20 mouse cellular contexts compared by ENCODE assay signal in the genomic region with DNA sequence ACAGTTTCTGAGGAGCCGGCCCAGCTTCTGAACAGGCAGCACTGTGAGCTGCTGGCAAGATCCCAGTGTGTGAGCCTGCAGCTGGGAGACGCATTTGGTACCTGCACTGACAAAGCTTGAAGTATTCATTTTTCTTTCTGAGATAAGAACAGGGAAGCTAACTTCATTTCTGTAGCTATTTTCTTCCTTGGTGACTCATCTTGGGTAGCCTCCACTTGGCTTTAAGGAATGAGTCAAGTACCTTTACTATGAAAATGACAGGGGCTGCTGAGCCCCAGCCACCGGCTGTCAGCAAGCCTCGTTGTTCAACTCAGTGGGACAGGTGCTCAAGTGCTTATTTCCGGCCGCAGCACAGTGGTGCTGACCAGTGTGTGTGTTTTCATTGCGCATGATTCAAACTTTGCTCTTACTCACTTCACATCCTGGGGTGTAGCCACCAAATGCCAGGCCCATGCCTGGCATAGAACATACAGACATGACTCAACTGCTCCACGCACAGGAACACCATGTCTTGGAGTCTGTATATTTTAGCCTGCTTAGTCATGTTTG. TPM values are rescaled to one million over a fixed set of nuclear protein-coding genes. Genes with fewer than 3 reads are reported as not detected.
DNase-seq lines count a peak whose midpoint lies in the region; ATAC-seq and TF ChIP-seq lines count a peak whose summit lies in the region.
"Had no signal": no experiment of that assay in that cellular context is flagged by ENCODE, and none has a peak within 500 bp of the region (broad histone marks: within the 10 kb centered on the region; RNA-seq: fewer than 3 reads in every experiment).

No protein-coding gene starts in this region.

- no peak for ATAC-seq in midbrain, embryonic 13.5 days
- no peak for ATAC-seq in activated CD4-positive, CD25-positive, alpha-beta regulatory T cell, adult 4 months
- ATAC-seq: intestine, embryonic 15.5 days had no signal

- no peak overlapping the region for H3K9ac ChIP-seq in midbrain, embryonic 13.5 days (replicated peaks)
- H3K9ac ChIP-seq: embryonic facial prominence, embryonic 13.5 days; forebrain, embryonic 12.5 days; intestine, embryonic 15.5 days; limb, embryonic 12.5 days; neural tube, embryonic 15.5 days had no signal

- no peak overlapping the region for H3K4me2 ChIP-seq in midbrain, embryonic 13.5 days (replicated peaks)
- H3K4me2 ChIP-seq: embryonic facial prominence, embryonic 13.5 days; forebrain, embryonic 12.5 days; intestine, embryonic 15.5 days; limb, embryonic 12.5 days; neural tube, embryonic 15.5 days had no signal

- peaks cover 12% of the 10 kb centered on the region for H3K4me1 ChIP-seq in olfactory bulb, adult 2 months (ENCODE audit: control insufficient read depth, insufficient read depth, low read length)
- H3K4me1 ChIP-seq in midbrain, embryonic 13.5 days (replicated peaks): no peaks in the 10 kb centered on the region
- H3K4me1 ChIP-seq: embryonic facial prominence, embryonic 13.5 days; forebrain, embryonic 12.5 days; hindbrain, embryonic 10.5 days; intestine, embryonic 15.5 days; limb, embryonic 12.5 days; neural tube, embryonic 15.5 days had no signal

- no peak for TF ChIP-seq POLR2A in olfactory bulb, adult 2 months (IDR thresholded peaks at IDR 0.05; ENCODE audit: insufficient read depth, low read depth, low read length)

- H3K36me3 ChIP-seq in midbrain, embryonic 13.5 days: peaks cover 8% of the 10 kb centered on the region; the same call in 1 of the 2 replicates
- H3K36me3 ChIP-seq: intestine, embryonic 15.5 days had no signal

- 32% methylated on average over 8 of the region's 8 CpGs for WGBS in olfactory bulb, adult 2 months
- WGBS in midbrain, embryonic 13.5 days: 93% methylated on average over 8 of the region's 8 CpGs

- H3K4me3 ChIP-seq in olfactory bulb, adult 2 months (ENCODE audit: insufficient read depth, low read depth, low read length): no peak overlapping the region
- no peak overlapping the region for H3K4me3 ChIP-seq in midbrain, embryonic 13.5 days (replicated peaks)
- H3K4me3 ChIP-seq: embryonic facial prominence, embryonic 13.5 days; forebrain, embryonic 12.5 days; hindbrain, embryonic 10.5 days; intestine, embryonic 15.5 days; limb, embryonic 12.5 days; megakaryocyte, embryonic 14.5 days; neural tube, embryonic 15.5 days had no signal

- peak overlapping the region; percentile 85 for H3K27ac ChIP-seq in olfactory bulb, adult 2 months (ENCODE audit: insufficient read depth, low read depth, low read length)
- no peak overlapping the region for H3K27ac ChIP-seq in midbrain, embryonic 13.5 days
- H3K27ac ChIP-seq: embryonic facial prominence, embryonic 13.5 days; forebrain, embryonic 12.5 days; hindbrain, embryonic 10.5 days; intestine, embryonic 15.5 days; kidney, postnatal 0 days; limb, embryonic 12.5 days; neural tube, embryonic 15.5 days had no signal

- no peak for TF ChIP-seq CTCF in olfactory bulb, adult 2 months (IDR thresholded peaks at IDR 0.05; ENCODE audit: insufficient read depth, low read depth, low read length)

- no peaks in the 10 kb centered on the region for H3K27me3 ChIP-seq in midbrain, embryonic 13.5 days
- H3K27me3 ChIP-seq: embryonic facial prominence, embryonic 13.5 days; forebrain, embryonic 12.5 days; intestine, embryonic 15.5 days; limb, embryonic 12.5 days; megakaryocyte, embryonic 14.5 days; neural tube, embryonic 15.5 days had no signal

- peak; percentile 49 to 58 for DNase-seq in left cerebral cortex, adult 18-20 months (ENCODE audit: low spot score in 2 of 2)
- no peak for DNase-seq in left cerebral cortex, adult 11 months (ENCODE audit: low spot score)
- DNase-seq in 3134 (ENCODE audit: extremely low read depth, insufficient read length, low spot score) (peak; percentile 75), 416B (ENCODE audit: low read depth) (peak; percentile 87)
- DNase-seq: cerebellum, adult 11-12 months; gastrocnemius, postnatal 10 days; thymus, postnatal 36 days had no signal

- H3K9me3 ChIP-seq in midbrain, embryonic 13.5 days: no peaks in the 10 kb centered on the region
- H3K9me3 ChIP-seq: embryonic facial prominence, embryonic 13.5 days; forebrain, embryonic 12.5 days; hindbrain, embryonic 10.5 days; intestine, embryonic 15.5 days; limb, embryonic 12.5 days; megakaryocyte, embryonic 14.5 days; neural tube, embryonic 15.5 days had no signal

RNA-seq across cellular contexts. Expression of a gene that starts 50.4 kb away (rescaled TPM):
- total RNA-seq in left cerebral cortex, adult 18-20 months (2021): 10 to 100 TPM; 24.8 to 27.9 TPM
- polyA plus RNA-seq in olfactory bulb, adult 2 months (2012; ENCODE audit: insufficient read depth, insufficient read length, low replicate concordance, missing spikeins): not detected in 2 replicates
- 6.3 and 7.5 TPM in 2 replicates for polyA plus RNA-seq in midbrain, embryonic 13.5 days (2015; fragmentation: Nextera tagmentation; extraction: Ambion mirVana)
- under 1 TPM in 1 of 2 experiments, not detected in 1; 0.54 TPM for polyA plus RNA-seq in activated CD4-positive, CD25-positive, alpha-beta regulatory T cell, adult 4 months (2017; shearing (Covaris generic))
- total RNA-seq: gastrocnemius, postnatal 10 days; heart, adult 8-10 months had no signal
- polyA plus RNA-seq: stomach, embryonic 14.5 days had no signal

RNA-seq across cellular contexts. Expression of a gene that starts 55.3 kb away (rescaled TPM):
- total RNA-seq in left cerebral cortex, adult 18-20 months (2021): 1 to 10 TPM in 1 of 2 experiments, under 1 TPM in 1; 0.42 to 1.3 TPM
- not detected in 2 replicates for polyA plus RNA-seq in olfactory bulb, adult 2 months (2012; ENCODE audit: insufficient read depth, insufficient read length, low replicate concordance, missing spikeins)
- polyA plus RNA-seq in midbrain, embryonic 13.5 days (2015; fragmentation: Nextera tagmentation; extraction: Ambion mirVana): 4.9 and 5.3 TPM in 2 replicates
- polyA plus RNA-seq in activated CD4-positive, CD25-positive, alpha-beta regulatory T cell, adult 4 months (2017; shearing (Covaris generic)): 1 to 10 TPM; 5.0 to 6.4 TPM
